In the genomic region with DNA sequence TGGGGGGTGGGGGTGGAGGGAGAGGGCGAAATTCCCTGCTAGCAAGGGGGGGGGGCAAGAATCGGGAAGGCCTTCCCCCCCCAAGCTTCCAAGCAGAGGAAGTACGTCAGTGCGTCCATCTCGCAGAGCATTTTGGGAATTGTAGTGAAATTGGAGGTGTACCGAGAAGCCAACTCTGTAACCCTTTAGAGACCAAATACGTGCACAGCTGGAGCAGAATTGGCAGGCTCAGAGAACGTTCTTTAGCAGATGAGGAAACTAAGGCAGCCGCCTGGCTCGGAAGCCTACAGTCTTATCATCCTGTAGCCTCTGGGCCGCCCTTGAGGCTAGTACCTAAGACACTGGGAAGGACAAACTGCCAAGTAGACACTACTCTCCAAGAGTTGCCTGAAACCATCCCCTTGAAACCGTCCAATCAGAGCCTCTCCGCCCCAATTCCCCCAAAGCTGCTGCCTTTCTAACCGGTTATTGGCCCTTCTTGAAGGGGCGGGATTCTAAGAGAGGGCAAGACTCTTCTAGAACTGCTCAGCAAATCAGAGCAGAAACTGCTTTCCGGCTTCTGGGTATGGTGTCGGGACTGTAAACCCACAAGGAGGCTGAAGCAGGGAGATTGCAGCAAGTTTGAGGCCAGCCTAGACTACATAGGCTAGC, we compare ENCODE assay signal across 8 mouse cellular contexts. TPM values are rescaled to one million over a fixed set of nuclear protein-coding genes. Genes with fewer than 3 reads are reported as not detected.
A peak's percentile ranks its signal among the peaks of the same experiment; 100 is the strongest.
DNase-seq lines count a peak whose midpoint lies in the region; ATAC-seq lines count a peak whose summit lies in the region.

No protein-coding gene starts in this region.

- peak; percentile 95 for DNase-seq in ZHBTc4 (ENCODE audit: low read depth, low spot score)
- DNase-seq in cerebellum, postnatal 14 days = peak; percentile 80 to 84
- DNase-seq in frontal cortex, postnatal 14 days (ENCODE audit: low spot score in 2 of 2) = peak; percentile 65 to 68
- peak; percentile 51 to 60 for DNase-seq in layer of hippocampus, postnatal 25 days (ENCODE audit: extremely low spot score in 1 of 2, low spot score in 1 of 2)
- DNase-seq in lung, postnatal 25 days (ENCODE audit: low spot score) = peak; percentile 89
- DNase-seq in retina, postnatal 7 days (ENCODE audit: low read depth, low spot score) = peak; percentile 80
- DNase-seq in urinary bladder, postnatal 25 days (ENCODE audit: low spot score) = peak; percentile 49

- H3K4me2 ChIP-seq in hindbrain, embryonic 12.5 days (replicated peaks) = peak overlapping the region; percentile 63

- ATAC-seq in hindbrain, embryonic 12.5 days (ENCODE audit: low FRiP score) = peak; percentile 58

- H3K9ac ChIP-seq in hindbrain, embryonic 12.5 days = peak overlapping the region; percentile 63

- 4% methylated on average over 17 of the region's 17 CpGs for WGBS in hindbrain, embryonic 12.5 days

- H3K36me3 ChIP-seq in hindbrain, embryonic 12.5 days = peaks cover 23% of the 10 kb centered on the region

- no peaks in the 10 kb centered on the region for H3K27me3 ChIP-seq in hindbrain, embryonic 12.5 days

- H3K9me3 ChIP-seq in hindbrain, embryonic 12.5 days (replicated peaks) = no peaks in the 10 kb centered on the region

- H3K27ac ChIP-seq in hindbrain, embryonic 12.5 days = peak overlapping the region; percentile 40

- peaks cover 57% of the 10 kb centered on the region for H3K4me1 ChIP-seq in hindbrain, embryonic 12.5 days

- peak overlapping the region; percentile 35 for H3K4me3 ChIP-seq in hindbrain, embryonic 12.5 days

RNA-seq across cellular contexts. Expression of a gene that starts 0.9 kb away (rescaled TPM):
- polyA plus RNA-seq in hindbrain, embryonic 12.5 days (2016; fragmentation: Nextera tagmentation; extraction: Ambion mirVana) = 44.0 and 47.4 TPM in 2 replicates
- 10 to 100 TPM; 51.7 to 53.5 TPM for total RNA-seq in layer of hippocampus, postnatal 25 days (2021)

RNA-seq across cellular contexts. Expression of a gene that starts 11.9 kb away (rescaled TPM):
- polyA plus RNA-seq in hindbrain, embryonic 12.5 days (2016; fragmentation: Nextera tagmentation; extraction: Ambion mirVana) = 6.8 and 6.9 TPM in 2 replicates
- 10 to 100 TPM; 44.9 to 48.3 TPM for total RNA-seq in layer of hippocampus, postnatal 25 days (2021)

RNA-seq across cellular contexts. Expression of a gene that starts 15.8 kb away (rescaled TPM):
- polyA plus RNA-seq in hindbrain, embryonic 12.5 days (2016; fragmentation: Nextera tagmentation; extraction: Ambion mirVana) = 0.29 and 0.37 TPM in 2 replicates
- total RNA-seq in layer of hippocampus, postnatal 25 days (2021) = under 1 TPM; 0.17 to 0.70 TPM

RNA-seq across cellular contexts. Expression of a gene that starts 20.4 kb away (rescaled TPM):
- polyA plus RNA-seq in hindbrain, embryonic 12.5 days (2016; fragmentation: Nextera tagmentation; extraction: Ambion mirVana) = 0.10 and 0.73 TPM in 2 replicates
- total RNA-seq in layer of hippocampus, postnatal 25 days (2021) = not detected

RNA-seq across cellular contexts. Expression of a gene that starts 21.2 kb away (rescaled TPM):
- 47.0 and 50.8 TPM in 2 replicates for polyA plus RNA-seq in hindbrain, embryonic 12.5 days (2016; fragmentation: Nextera tagmentation; extraction: Ambion mirVana)
- total RNA-seq in layer of hippocampus, postnatal 25 days (2021) = 100 to 1,000 TPM; 111 to 113 TPM

Comparison
In these comparisons a context has a peak if more than half of its experiments do, and no peak if none do; other contexts are left out.
1. Peak in every context shown above with its lines: DNase-seq, ATAC-seq, H3K4me3 ChIP-seq and H3K27ac ChIP-seq.